Mouse (Mus musculus): ENCODE results near the gene Ptpn11.
A peak's percentile ranks its signal among the peaks of the same experiment; 100 is the strongest.

Gene Ptpn11

DNA sequence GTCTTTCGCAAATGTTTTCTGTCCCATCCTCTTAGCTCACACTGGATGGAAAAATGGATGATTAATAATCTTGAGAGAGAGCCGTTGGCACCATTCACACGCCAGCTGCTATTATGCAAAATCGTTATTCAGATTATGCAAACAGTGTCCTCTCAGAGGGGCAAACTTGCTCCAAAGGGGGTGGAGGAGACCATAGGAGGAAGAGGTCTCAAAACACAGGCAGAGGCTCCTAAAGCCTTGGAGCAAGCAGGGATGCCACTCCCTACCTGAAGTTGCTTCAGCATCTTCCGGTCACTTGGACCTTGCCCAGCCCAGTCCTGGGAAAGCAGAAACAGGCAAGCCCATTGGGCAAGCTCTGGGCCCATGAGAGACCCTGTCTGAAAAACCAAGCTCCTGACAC is 67.8 kb downstream of the Ptpn11 start:
- DNase-seq: no peak

DNA sequence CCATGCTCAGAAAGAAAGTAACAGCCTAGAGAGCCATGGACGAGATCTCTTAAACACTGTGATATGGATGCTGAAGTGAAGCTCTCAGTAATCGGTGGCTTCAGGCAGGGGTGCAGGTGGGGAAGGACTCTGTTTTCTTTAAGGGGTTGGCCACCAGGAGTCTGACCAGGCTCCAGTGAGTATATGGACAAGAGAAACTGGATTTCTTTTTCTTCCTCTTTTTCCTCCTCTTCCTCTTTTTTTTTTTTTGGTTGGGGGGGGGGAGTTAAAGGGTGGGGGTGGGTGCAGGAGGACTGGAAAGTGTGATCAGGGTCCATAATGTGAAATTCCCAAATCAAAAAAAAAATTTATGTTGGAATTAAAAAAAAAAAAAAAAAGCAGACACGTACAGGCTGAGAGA is 68.6 kb downstream of the Ptpn11 start:
- DNase-seq: no peak

DNA sequence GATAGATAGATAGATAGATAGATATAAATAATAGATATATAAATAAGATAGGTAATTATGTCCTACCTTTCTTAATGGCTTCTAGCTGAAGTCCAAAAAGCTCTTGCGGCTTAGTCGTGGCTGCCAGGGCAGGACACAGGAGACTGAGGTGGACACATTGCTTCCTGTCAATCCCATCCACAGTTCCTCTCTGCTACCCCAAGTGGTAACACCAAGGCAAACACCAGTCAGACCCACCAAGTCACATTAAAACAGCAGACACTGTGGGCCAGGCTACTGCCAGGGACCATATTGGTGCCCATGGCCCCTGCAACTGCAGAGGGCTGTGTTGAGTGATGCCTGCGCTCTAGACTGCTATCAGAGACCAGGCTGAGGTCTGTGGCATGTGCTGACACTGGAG is 69.2 kb downstream of the Ptpn11 start:
- no peak for DNase-seq

DNA sequence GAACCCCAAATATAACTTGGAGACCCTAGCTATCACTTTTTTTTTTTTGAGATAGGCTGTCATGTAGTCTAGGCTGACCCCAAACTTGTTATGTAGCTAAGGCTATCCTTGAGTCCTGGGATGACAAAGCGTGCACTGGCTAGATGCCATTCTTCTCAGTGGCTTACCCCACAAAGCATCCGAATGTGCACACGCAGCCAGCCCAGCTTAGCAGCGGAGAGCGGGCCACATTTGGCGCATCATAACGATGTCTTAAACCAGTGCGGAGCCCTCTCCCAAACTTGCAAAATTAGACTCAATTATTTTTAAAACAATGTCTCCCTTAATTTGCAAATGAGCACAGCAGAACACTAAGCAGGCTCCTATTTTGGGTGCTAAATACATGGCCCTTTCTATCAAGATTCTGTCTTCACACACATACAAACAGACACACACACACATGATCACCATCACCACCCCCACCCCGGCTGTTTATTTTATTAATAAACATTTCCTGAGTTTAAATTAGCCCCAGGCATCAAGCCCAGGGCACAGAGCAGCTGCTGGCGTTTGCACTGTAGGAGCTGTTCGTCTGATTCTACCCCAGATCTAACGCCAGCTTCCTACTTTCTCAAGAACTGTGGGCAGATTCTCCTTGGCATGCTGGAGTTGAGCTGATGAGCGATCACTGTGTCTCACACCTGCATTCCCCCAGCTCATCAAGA is 71.7 kb downstream of the Ptpn11 start:
- DNase-seq: no peak

DNA sequence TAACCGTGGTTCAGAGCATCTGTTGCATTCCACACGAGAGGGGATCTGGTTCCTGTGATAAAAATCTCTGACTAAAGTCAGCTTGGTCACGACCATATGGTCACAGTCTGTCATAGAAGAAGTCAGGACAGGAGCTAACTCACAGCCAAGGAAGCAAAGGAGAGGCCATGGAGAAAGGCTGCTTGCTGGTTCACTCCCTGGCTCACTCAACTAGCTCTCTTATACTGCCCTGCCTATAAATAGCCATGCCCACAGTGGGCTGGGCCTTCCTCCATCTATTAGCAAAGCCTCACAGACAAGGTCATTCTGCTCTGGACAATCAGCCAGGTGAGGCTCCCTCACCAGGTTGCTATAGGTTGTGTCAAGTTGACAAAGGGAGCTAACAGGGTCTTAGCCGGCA is 72.9 kb downstream of the Ptpn11 start:
- peak; percentile 19 for DNase-seq

DNA sequence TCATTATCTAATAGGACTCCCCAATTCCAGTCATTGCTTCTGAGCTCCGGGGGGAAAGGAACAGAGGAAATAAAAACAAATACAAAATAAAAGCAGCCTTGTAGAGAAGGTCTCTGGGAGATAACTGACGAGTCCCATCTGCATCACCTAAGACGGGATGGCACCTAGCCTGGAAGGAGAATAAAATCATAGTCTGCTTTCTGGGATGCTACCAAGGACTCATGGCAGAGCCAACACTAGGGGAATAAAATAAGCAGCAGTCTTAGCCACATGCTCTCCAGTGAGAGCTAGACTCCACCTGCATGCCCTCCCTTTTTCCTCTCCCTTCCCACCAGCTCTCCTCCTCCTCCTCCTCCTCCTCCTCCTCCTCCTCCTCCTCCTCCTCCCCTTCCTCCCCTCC is 74.3 kb downstream of the Ptpn11 start:
- no peak for DNase-seq

DNA sequence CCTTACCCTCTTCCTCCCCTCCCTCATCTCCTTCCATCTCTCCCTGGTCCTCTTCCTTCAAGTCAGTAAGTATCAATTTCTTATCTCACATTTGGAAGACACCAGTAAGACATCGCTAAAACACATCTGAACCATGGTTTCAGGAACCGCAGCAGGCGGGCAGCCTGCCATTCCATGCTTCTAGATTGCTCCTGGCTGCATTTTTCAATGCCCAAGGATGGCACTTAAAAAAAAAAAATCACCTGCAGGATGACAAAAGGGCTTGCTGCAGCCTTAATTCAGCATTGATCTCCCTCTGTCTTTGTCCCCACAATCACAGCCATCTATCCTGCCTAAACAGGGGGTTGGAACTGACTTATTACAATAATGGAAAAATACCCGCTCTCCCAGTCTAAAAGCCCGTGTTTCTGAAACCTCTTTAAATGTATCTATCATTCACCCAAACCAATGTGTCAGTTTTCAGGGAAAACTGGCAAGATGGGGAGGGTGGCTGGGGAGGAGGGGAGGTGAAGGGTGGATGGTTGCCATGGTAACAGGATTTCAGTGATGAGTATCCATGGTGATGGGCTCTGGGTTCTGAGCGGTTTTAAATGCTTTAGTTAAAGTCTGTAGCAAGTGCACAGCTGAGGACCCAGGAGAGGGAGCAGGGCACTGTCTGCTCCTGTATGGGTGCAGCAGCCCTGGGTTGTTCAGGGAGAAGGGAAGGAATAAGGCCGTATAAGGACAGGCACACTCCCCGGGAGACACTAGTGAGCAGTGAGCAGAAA is 75.6 kb downstream of the Ptpn11 start:
- DNase-seq: no peak

DNA sequence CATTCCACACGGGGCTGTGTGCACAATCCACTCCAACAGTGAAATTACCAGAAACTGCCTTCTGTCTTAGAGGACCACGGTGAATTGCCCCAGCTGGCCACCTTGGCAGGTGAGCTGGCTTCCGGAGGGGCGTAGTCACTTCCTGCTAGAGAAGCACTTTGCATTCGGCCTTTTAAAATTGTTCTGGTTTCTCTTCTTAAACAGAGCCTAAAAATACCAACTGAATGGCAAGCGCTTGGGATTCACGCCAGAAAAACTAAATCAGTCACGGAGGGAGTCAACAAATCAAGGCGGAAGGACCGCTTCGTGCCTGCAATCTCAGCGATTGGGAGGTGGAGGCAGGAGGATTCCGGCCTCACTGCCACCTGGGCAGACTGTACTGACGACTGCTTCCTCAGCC is 77.0 kb downstream of the Ptpn11 start:
- no peak for DNase-seq

DNA sequence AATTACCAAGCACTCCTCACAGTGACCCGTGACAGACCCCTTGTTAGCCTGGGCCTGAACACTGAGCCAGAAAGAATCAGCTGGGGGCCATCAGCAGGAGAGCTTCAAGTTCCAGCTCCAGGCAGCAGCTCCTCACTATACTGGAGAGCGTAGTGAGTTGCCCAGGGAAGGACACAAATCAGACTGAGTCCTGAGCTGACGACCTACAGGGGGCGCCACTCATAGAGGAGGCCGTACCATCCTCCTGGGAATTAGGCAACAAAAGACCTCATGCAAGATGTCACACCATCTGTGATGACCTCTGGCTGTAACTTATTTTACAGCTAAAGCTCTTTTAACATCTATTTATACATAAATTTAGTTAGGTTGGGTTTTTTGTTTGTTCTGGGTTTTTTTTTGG is 78.8 kb downstream of the Ptpn11 start:
- DNase-seq: no peak

DNA sequence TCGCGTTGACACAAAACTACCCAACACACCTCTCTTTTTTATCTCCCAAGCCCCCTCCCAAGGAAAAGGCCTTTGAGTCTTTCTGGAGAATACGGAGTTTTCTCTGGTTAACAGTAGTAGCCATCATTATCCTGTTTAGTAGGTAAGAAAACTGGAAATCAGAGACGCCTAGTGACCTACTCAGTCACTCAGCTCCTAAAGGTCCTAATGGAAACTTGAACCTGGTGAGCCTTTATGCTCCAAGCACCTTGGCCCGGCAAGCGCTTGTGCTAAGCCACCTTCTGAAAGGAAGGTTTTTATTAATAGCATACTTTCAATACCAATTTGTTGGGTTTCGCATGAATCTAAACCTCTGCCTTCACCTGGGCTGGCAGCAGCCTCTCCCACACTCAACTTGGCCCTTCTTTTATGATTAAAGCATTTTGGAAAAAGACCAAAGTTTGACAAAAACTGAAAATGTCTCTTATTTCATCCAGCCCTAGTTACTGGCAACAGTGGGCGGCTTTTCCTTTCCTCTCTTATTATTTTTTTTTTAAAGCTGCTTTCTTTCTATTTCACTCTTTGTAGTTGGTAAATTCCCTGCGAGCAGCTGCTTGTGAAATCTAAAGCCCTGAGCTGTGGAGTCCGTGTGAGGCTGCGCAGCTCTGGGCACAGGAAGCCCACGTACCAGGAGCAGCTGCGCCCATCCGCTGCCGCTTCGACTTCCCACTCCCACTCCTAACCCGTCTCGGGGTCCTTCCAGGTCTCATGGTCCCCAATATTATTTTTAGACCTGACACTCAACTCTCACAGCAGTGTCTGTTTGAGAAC is 79.9 kb downstream of the Ptpn11 start:
- DNase-seq: no peak

DNA sequence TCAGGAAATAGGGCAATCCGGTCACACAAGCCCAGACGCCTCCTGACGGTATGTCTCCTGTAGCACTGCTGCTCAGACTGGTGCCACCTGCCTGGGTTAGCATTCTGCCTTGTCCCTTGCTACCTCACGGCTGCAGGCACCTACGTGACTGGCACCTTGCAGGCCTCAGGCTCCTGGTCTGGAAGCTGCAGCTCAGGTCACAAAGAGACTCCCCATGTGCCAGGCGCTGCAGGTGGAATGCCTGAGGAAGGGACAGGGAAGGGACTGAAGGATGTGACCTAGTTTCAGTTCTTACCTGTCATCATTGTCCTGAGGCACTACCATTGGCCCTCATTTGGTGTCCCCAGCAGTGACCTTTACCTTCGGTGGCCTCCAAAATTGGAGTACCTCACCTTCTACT is 82.0 kb downstream of the Ptpn11 start:
- no peak for DNase-seq

DNA sequence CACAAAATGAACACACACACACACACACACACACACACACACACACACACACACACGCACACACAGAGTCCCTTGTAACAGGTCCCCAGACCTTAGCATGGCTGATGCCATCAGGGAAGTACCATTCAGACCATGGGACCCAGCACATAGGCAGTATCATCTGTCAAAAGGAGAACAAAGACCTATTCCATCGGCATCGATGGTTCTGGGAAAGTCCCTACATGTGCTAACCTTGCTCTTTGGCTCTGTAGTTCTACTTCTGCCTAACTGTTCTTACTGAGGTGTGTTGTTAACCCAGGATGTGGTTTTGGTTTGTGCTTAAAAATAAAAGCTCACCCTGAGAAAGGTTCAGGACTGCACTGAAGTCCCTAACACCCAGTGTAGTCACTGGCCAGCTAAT is 84.3 kb downstream of the Ptpn11 start:
- no peak for DNase-seq

DNA sequence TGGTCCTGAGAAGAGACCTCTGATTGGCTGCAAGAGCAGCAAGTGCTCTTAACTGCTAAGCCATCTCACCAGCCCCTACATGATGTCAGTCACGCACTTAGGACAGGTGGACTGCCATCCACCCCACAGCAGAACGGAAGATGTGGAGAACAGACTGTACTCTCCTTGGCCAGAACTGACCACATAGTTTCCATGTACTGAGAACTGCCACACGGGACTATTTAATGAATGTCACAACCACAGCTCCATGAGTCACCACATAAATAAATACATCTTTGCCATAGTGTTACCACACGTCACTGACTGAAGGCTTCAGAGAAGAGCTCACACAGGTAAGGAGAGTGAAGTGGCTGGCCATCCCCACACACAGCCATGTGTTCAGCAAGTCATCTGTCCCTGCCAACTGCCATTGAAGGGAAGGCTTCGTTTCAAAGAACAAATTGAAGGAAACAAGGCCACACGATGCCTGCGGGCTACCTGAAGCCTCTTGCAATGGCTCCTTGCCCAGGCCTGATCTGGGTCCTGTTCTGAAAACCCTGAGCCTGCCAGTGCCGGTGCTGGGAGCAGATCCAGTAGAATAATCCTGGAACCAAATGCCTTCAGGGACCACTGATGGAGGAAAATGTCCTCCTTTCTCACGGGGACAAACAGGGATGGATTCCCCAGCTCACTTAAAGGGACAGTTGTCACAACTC is 90.2 kb downstream of the Ptpn11 start:
- no peak for DNase-seq

DNA sequence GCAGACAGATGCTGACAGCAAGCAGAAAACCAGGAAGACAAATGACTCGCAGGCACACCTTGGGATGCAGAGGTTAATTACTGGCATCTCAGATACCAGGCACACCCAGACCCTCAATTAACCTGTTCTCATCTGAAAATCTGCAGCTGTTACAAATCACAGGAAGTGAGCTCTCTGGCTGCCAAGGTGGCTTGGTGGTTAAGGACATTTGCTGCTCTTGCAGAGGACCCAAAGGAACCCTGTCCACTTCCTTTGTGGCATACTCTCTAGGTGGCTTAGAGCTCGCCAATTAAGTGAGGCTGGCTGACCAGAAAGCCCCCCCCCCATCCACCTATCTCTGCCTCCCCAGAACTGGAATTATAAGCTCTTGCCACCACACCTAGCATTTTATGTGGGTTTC is 91.1 kb downstream of the Ptpn11 start:
- no peak for DNase-seq

DNA sequence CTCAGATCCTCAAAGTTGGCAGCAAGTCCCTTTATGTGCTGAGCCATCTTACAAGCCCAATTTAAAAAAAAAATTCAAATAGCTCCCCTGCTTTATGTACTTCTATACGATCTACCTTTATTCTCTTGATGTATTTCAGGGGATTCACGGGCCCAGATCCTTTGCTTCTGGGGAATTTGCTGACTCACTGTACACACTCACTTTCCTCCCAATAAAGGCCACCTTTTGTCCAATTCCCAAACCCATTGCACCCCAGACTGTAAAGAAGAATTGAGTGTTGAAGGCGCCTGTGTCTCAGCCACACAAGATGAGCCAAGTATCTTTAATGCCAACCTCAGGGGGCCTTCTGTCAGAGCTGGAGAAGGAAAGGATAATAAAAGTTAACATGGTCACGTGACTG is 93.2 kb downstream of the Ptpn11 start:
- DNase-seq: no peak

DNA sequence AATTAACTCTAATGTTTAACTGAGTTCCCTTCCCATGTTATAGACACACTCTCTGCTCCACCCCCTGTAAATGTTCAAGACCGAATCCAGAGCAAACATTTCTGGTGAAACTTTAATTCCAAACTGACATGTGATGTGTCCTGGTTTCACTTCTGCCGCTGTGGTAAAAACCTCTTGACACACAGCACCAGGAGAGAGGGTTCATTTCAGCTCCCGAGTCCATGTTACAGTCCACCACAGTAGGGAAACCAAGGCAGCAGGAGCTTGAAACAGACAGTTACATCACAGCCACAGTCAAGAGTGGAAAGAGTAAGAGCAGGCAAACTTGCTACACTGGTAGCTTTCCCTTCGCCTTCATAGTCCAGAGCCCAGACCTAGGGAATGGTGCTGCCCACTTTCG is 94.5 kb downstream of the Ptpn11 start:
- DNase-seq: no peak

DNA sequence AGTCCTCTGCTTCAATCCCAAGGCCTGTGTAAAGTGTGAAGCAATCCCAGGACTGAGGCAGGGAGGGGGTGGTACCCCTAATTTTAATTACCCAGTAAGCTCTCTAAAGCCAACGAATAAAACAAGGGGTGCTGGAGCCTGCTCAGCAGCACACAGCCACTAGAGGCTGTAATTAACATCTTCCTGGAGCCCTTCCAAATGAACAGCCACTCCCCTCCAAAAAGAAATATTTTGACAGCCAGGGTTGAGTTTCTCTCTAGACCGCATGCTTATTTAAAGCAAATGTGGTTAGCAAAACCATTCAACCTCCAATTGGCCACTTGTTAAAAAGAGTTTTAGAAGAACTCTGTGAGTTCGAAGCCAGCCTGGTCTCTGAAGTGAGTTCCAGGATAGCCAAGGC is 97.9 kb downstream of the Ptpn11 start:
- no peak for DNase-seq

DNA sequence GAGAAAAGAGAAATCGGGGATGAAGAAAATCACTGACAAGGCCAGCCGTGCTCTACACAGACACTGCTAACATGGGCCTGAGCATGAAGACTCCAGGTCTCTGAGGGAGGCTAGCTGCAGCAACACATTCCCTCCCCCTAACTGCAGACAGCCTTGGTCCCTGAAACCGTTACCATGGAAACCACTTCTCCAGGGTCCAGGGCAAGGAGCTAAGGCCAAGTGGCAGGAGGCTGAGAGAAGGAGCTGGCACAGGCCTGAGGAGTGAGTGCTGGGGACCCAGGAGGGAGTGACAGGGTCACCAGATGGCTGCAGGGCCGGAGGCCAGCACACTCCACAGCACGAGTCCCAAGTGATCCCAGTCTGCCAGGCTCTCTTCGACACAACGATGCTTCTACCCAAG is 101.5 kb downstream of the Ptpn11 start:
- no peak for DNase-seq

DNA sequence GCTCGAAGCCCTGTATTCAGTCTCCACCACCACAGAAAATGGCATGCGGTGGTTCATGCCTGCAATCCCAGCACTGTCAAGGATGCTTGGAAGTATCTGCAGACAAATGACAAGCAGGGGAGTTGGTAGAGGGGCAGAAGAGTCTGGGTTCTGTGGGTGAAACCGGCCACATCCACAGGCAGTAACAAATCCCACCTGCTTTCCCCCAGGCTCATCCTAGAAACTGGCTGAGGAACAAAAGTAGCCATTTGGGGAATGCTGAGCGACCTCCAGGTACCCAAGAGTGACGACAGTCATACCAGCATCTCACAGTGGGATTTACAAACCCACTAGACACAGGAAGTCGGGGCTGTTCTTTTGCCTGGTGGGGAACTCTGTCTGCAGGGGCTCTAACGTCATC is 103.5 kb downstream of the Ptpn11 start:
- no peak for DNase-seq

DNA sequence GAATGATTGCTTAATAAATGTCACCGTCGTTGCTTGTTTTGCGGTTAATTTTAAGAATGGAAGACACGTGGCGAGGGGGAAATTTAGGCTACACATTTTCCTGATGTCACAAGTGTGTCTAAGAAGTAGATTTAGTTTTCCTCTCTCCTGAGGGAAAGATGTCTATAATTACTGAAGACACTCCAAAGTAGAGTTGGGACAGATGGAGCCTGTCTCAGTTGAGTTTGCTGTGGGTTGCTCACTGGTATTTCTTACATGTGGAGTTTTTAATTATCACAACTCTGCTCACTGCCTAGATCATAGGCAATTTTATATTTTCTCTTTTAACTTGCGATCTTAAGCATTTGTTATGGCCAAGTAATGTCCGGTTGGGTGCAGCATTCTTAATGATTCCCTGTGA is 108.6 kb downstream of the Ptpn11 start:
- no peak for DNase-seq

DNA sequence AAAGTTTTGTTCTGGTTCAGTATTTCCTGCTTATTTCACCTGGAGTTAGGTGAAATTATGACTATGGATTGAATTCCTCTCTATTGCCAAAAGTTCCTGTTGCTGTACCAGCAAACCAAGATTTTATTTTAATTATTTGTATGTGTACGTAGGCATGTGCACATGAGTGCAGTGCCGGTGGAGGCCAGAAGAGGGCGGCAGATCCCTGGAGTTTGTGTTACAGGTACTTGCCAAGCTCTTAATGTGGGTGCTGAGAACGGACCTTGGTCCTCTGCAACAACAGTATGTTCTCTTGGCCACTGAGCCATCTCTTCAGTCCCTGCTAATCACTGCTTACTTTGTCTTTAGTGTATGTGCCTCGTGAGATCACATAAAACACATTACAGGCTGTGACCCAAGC is 109.4 kb downstream of the Ptpn11 start:
- DNase-seq: no peak
